ENCODE assay signal across 28 mouse cellular contexts in the genomic region with DNA sequence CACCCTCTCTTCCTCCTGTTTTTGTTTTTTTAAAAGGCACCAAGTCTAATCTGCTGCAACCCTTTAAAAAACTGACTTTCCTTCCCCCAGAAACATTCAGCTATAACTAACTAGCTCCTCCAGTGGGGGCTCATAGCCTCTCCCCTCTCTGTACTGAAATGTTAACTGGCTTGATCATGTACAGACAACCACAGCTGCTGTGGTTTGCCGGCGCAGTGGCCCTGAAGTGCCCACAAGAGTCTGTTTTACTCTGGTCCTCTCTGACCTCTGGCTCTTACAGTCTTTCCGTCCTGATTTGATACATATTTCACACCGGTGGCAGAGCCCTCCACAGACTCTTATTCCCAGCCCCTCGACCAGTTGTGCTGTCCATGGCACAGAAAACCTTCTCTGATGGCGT. TPM values are rescaled to one million over a fixed set of nuclear protein-coding genes. Genes with fewer than 3 reads are reported as not detected.
DNase-seq lines count a peak whose midpoint lies in the region; ATAC-seq and TF ChIP-seq lines count a peak whose summit lies in the region.
"Had no signal": no experiment of that assay in that cellular context is flagged by ENCODE, and none has a peak within 500 bp of the region (broad histone marks: within the 10 kb centered on the region; RNA-seq: fewer than 3 reads in every experiment).

No protein-coding gene starts in this region.

- TF ChIP-seq POLR2A in limb, embryonic 14.5 days (IDR thresholded peaks at IDR 0.05; ENCODE audit: borderline replicate concordance, extremely low read depth, insufficient read depth, insufficient read length), result no peak

- H3K27ac ChIP-seq in forebrain, embryonic 10.5 days, result peak overlapping the region; percentile 4; the same call in 1 of the 2 replicates
- H3K27ac ChIP-seq in forebrain, embryonic 15.5 days (replicated peaks), result no peak overlapping the region
- H3K27ac ChIP-seq in limb, embryonic 14.5 days (replicated peaks; ENCODE audit: low read depth, low read length), result 0 out of 2 replicates have a peak overlapping the region, but pooled peaks have one; percentile 13
- H3K27ac ChIP-seq in limb, embryonic 10.5 days, result no peak overlapping the region
- H3K27ac ChIP-seq: embryonic facial prominence, embryonic 12.5 days; heart, embryonic 15.5 days; hindbrain, embryonic 14.5 days had no signal

- H3K9ac ChIP-seq in forebrain, embryonic 15.5 days (replicated peaks), result no peak overlapping the region
- no peak overlapping the region for H3K9ac ChIP-seq in limb, embryonic 14.5 days (ENCODE audit: low read depth, low read length, severe bottlenecking)
- H3K9ac ChIP-seq: embryonic facial prominence, embryonic 12.5 days; embryonic facial prominence, embryonic 15.5 days; forebrain, embryonic 12.5 days; heart, embryonic 12.5 days; heart, embryonic 15.5 days; hindbrain, embryonic 14.5 days had no signal

- H3K4me1 ChIP-seq in forebrain, embryonic 10.5 days, result peaks cover 49% of the 10 kb centered on the region
- H3K4me1 ChIP-seq in forebrain, embryonic 15.5 days, result peaks cover 30% of the 10 kb centered on the region
- peaks cover 23% of the 10 kb centered on the region for H3K4me1 ChIP-seq in limb, embryonic 14.5 days (ENCODE audit: control insufficient read depth, insufficient read depth, low read length)
- peaks cover 44% of the 10 kb centered on the region for H3K4me1 ChIP-seq in limb, embryonic 10.5 days

- no peak for DNase-seq in forebrain, embryonic 10.5 days (ENCODE audit: extremely low spot score, low spot score)
- no peak for DNase-seq in limb, embryonic 14.5 days (ENCODE audit: low spot score)
- no peak for DNase-seq in limb, embryonic 10.5 days (ENCODE audit: low spot score)
- DNase-seq in embryo, embryonic 11 days, result no peak
- no peak for DNase-seq in frontal cortex, postnatal 25 days (ENCODE audit: low spot score in 2 of 2)
- DNase-seq: adrenal gland, adult 8-10 months; adrenal gland, postnatal 25 days; B cell, adult 2 months; cerebellum, adult 11-12 months; cerebellum, adult 8-10 months; cerebellum, postnatal 10 days; cerebellum, postnatal 36 days; gastrocnemius, postnatal 25 days; heart, postnatal 10 days; heart, postnatal 36 days had no signal

- ATAC-seq in forebrain, embryonic 15.5 days (replicated peaks), result no peak
- ATAC-seq in limb, embryonic 14.5 days (ENCODE audit: low FRiP score, low read depth), result no peak
- peak; percentile 20; the same call in 1 of the 2 replicates for ATAC-seq in common myeloid progenitor, adult 5-6 weeks (replicated peaks; ENCODE audit: low read depth, poor library complexity, severe bottlenecking)
- ATAC-seq: CD4-positive, CD25-positive, alpha-beta regulatory T cell, adult 4 months; hindbrain, postnatal 0 days; inflammation-experienced regulatory T-cells, adult 6 months; intestine, embryonic 16.5 days had no signal

- H3K4me3 ChIP-seq in forebrain, embryonic 10.5 days, result no peak overlapping the region
- no peak overlapping the region for H3K4me3 ChIP-seq in forebrain, embryonic 15.5 days
- H3K4me3 ChIP-seq in limb, embryonic 14.5 days (replicated peaks; ENCODE audit: low read length), result no peak overlapping the region
- no peak overlapping the region for H3K4me3 ChIP-seq in limb, embryonic 10.5 days
- H3K4me3 ChIP-seq: embryonic facial prominence, embryonic 12.5 days; embryonic facial prominence, embryonic 15.5 days; forebrain, embryonic 12.5 days; heart, embryonic 12.5 days; heart, embryonic 15.5 days had no signal

- H3K27me3 ChIP-seq in forebrain, embryonic 10.5 days (ENCODE audit: poor library complexity, severe bottlenecking), result no peaks in the 10 kb centered on the region
- H3K27me3 ChIP-seq in forebrain, embryonic 15.5 days, result no peaks in the 10 kb centered on the region
- no peaks in the 10 kb centered on the region for H3K27me3 ChIP-seq in limb, embryonic 14.5 days (ENCODE audit: control insufficient read depth, insufficient read depth, low read length)
- H3K27me3 ChIP-seq in limb, embryonic 10.5 days (ENCODE audit: low read depth, poor library complexity, severe bottlenecking), result no peaks in the 10 kb centered on the region
- H3K27me3 ChIP-seq: embryonic facial prominence, embryonic 12.5 days; forebrain, embryonic 12.5 days; heart, embryonic 15.5 days had no signal

- peaks cover 22% of the 10 kb centered on the region for H3K36me3 ChIP-seq in forebrain, embryonic 10.5 days (replicated peaks)
- no peaks in the 10 kb centered on the region for H3K36me3 ChIP-seq in forebrain, embryonic 15.5 days
- H3K36me3 ChIP-seq in limb, embryonic 14.5 days (ENCODE audit: control insufficient read depth, insufficient read depth, low read length), result no peaks in the 10 kb centered on the region
- peaks cover 17% of the 10 kb centered on the region for H3K36me3 ChIP-seq in limb, embryonic 10.5 days
- H3K36me3 ChIP-seq: embryonic facial prominence, embryonic 12.5 days; embryonic facial prominence, embryonic 15.5 days; heart, embryonic 12.5 days; heart, embryonic 15.5 days had no signal

- H3K4me2 ChIP-seq in forebrain, embryonic 15.5 days (replicated peaks), result no peak overlapping the region
- no peak overlapping the region for H3K4me2 ChIP-seq in limb, embryonic 14.5 days (replicated peaks; ENCODE audit: low read depth, low read length, severe bottlenecking)
- H3K4me2 ChIP-seq: embryonic facial prominence, embryonic 12.5 days; embryonic facial prominence, embryonic 15.5 days; forebrain, embryonic 12.5 days; hindbrain, embryonic 14.5 days had no signal

- WGBS in forebrain, embryonic 10.5 days, result 85% methylated on average over 6 of the region's 6 CpGs
- WGBS in forebrain, embryonic 15.5 days, result 85% methylated on average over 6 of the region's 6 CpGs
- 73% methylated on average over 6 of the region's 6 CpGs for WGBS in limb, embryonic 14.5 days
- 77% methylated on average over 6 of the region's 6 CpGs for WGBS in limb, embryonic 10.5 days

- H3K9me3 ChIP-seq in forebrain, embryonic 10.5 days, result no peaks in the 10 kb centered on the region
- H3K9me3 ChIP-seq in forebrain, embryonic 15.5 days, result no peaks in the 10 kb centered on the region
- H3K9me3 ChIP-seq in limb, embryonic 14.5 days (ENCODE audit: control insufficient read depth, low read length), result no peaks in the 10 kb centered on the region
- no peaks in the 10 kb centered on the region for H3K9me3 ChIP-seq in limb, embryonic 10.5 days (replicated peaks)
- H3K9me3 ChIP-seq: embryonic facial prominence, embryonic 12.5 days; embryonic facial prominence, embryonic 15.5 days; forebrain, embryonic 12.5 days; heart, embryonic 12.5 days; heart, embryonic 15.5 days had no signal

RNA-seq across cellular contexts. Expression of a gene that starts 1.2 kb away (rescaled TPM):
- polyA plus RNA-seq in forebrain, embryonic 10.5 days (2016; fragmentation: Nextera tagmentation; extraction: Ambion mirVana), result 60.3 and 70.4 TPM in 2 replicates
- 71.9 and 75.2 TPM in 2 replicates for polyA plus RNA-seq in forebrain, embryonic 15.5 days (2015; fragmentation: Nextera tagmentation; extraction: Ambion mirVana)
- 14.6 and 19.8 TPM in 2 replicates for polyA plus RNA-seq in limb, embryonic 14.5 days (2012; rRNA removed)
- 21.3 and 23.5 TPM in 2 replicates for polyA plus RNA-seq in limb, embryonic 14.5 days (2014; fragmentation: Nextera tagmentation; extraction: Ambion mirVana)
- polyA plus RNA-seq in limb, embryonic 10.5 days (2016; fragmentation: Nextera tagmentation; extraction: Ambion mirVana), result 35.0 and 37.9 TPM in 2 replicates
- total RNA-seq in common myeloid progenitor, adult 5-6 weeks (2017), result 3.4 and 6.7 TPM in 2 replicates

RNA-seq across cellular contexts. Expression of a gene that starts 15.0 kb away (rescaled TPM):
- 0.69 and 0.79 TPM in 2 replicates for polyA plus RNA-seq in forebrain, embryonic 10.5 days (2016; fragmentation: Nextera tagmentation; extraction: Ambion mirVana)
- 0.84 and 1.3 TPM in 2 replicates for polyA plus RNA-seq in forebrain, embryonic 15.5 days (2015; fragmentation: Nextera tagmentation; extraction: Ambion mirVana)
- polyA plus RNA-seq in limb, embryonic 14.5 days (2012; rRNA removed), result 2.7 TPM in 2 replicates
- polyA plus RNA-seq in limb, embryonic 14.5 days (2014; fragmentation: Nextera tagmentation; extraction: Ambion mirVana), result 3.4 and 3.6 TPM in 2 replicates
- 0.77 and 1.3 TPM in 2 replicates for polyA plus RNA-seq in limb, embryonic 10.5 days (2016; fragmentation: Nextera tagmentation; extraction: Ambion mirVana)
- total RNA-seq in common myeloid progenitor, adult 5-6 weeks (2017), result 0.87 and 1.1 TPM in 2 replicates
- total RNA-seq: granulocyte monocyte progenitor cell, adult 5-6 weeks had no signal

Comparison
In these comparisons a context has a peak if more than half of its experiments do, and no peak if none do; other contexts are left out.
1. H3K27ac ChIP-seq: peak in forebrain, embryonic 10.5 days (single experiment) and limb, embryonic 14.5 days (single experiment); none in forebrain, embryonic 15.5 days (single experiment) and limb, embryonic 10.5 days (single experiment).